Mouse (Mus musculus): ENCODE results near the gene Dph1. TPM values are rescaled to one million over a fixed set of nuclear protein-coding genes. Genes with fewer than 3 reads are reported as not detected.

Gene Dph1
- total RNA-seq, 1 experiment, result 32.8 TPM

DNA sequence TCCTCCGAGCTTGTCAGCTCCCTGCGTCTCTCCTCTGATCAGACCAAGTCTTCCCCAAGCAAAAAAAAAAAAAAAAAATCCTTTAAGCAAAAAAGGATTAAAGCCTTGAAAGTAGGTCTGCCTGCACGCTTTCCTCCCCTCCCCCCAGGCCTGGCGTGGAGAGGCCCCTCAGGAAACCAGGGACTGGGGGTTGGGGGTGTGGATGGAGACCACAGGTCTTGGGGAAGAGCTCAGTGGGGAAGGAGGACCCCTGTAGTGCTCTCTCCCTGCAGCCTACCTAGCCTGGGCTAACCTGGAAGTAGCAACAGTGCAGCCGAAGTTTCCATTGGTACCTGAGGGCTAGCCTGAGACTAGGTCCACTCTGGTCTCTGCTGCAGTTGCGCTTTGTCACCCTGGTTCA is 19.7 kb upstream of the Dph1 start:
- peaks cover 0 to 49% of the 10 kb centered on the region in 2 experiments; a peak in 2 of 4 replicates for H3K4me1 ChIP-seq (ENCODE audit: control insufficient read depth in 2 of 2, insufficient read depth in 2 of 2, low read length in 2 of 2, poor library complexity in 1 of 2)

DNA sequence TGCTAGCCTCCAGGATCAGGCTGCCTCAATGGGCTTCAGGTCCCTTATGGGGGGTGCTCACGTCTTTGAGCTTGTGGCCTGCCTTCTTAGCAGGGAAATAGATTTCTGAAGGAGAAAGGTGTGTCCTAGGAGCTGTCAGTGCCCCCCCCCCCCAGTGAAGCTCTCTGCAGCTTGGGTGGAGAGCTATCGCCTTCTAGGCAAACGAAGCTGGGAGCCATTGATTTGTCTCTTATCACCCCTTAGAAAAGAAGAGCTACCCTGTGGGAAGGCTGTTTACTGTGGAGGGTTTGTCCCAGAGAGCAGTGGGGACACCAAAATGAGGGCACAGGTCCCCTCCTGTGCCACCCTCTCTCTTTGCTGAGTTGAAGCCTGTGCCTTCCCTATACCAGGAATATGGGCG is 19.1 kb upstream of the Dph1 start:
- Histone ChIP-seq H3K27ac (ENCODE audit: insufficient read depth, low read depth, low read length, poor library complexity, severe bottlenecking) (no peak overlapping the region), H3K9me3 (ENCODE audit: control insufficient read depth, insufficient read depth, low read depth, low read length) (no peaks in the 10 kb centered on the region), H3K4me1 (ENCODE audit: control insufficient read depth in 2 of 2, insufficient read depth in 2 of 2, low read length in 2 of 2, poor library complexity in 1 of 2) (peaks cover 4 to 47% of the 10 kb centered on the region in 2 experiments; a peak in 3 of 4 replicates), H3K4me3 (ENCODE audit: insufficient read depth in 1 of 2, low read depth in 1 of 2, low read length in 2 of 2, poor library complexity in 1 of 2, severe bottlenecking in 1 of 2) (no peak overlapping the region), H3K9ac (ENCODE audit: insufficient read depth, low read depth, low read length, poor library complexity, severe bottlenecking) (no peak overlapping the region), H3K36me3 (ENCODE audit: control insufficient read depth, insufficient read depth, low read length, poor library complexity, severe bottlenecking) (no peaks in the 10 kb centered on the region)
- DNase-seq (ENCODE audit: low read depth, low spot score), result no peak
- TF ChIP-seq MAFK (IDR thresholded peaks at IDR 0.05; ENCODE audit: insufficient read depth, low read depth, low read length) (no peak), ZNF384 (IDR thresholded peaks at IDR 0.05; ENCODE audit: low read depth, low read length) (no peak), ZC3H11A (IDR thresholded peaks at IDR 0.05; ENCODE audit: borderline replicate concordance, low read depth, low read length) (no peak), HCFC1 (IDR thresholded peaks at IDR 0.05; ENCODE audit: borderline replicate concordance, insufficient read depth, low read length) (no peak), CHD2 (IDR thresholded peaks at IDR 0.05; ENCODE audit: low read depth, low read length) (no peak)
- in situ Hi-C loops (cut with MboI; ENCODE audit: low sequenced_read_pairs in 2 of 2, unreplicated experiment in 2 of 2), result no loop called here

More for the DNA sequence above, 19.7 kb upstream of the Dph1 start:
- DNase-seq (ENCODE audit: low read depth, low spot score), result no peak
- in situ Hi-C loops (cut with MboI; ENCODE audit: low sequenced_read_pairs in 2 of 2, unreplicated experiment in 2 of 2), result no loop called here
- Histone ChIP-seq H3K9me3 (ENCODE audit: control insufficient read depth, insufficient read depth, low read depth, low read length) (no peaks in the 10 kb centered on the region), H3K9ac (ENCODE audit: insufficient read depth, low read depth, low read length, poor library complexity, severe bottlenecking) (no peak overlapping the region), H3K36me3 (ENCODE audit: control insufficient read depth, insufficient read depth, low read length, poor library complexity, severe bottlenecking) (no peaks in the 10 kb centered on the region), H3K4me3 (ENCODE audit: insufficient read depth in 1 of 2, low read depth in 1 of 2, low read length in 2 of 2, poor library complexity in 1 of 2, severe bottlenecking in 1 of 2) (no peak overlapping the region), H3K27ac (ENCODE audit: insufficient read depth, low read depth, low read length, poor library complexity, severe bottlenecking) (no peak overlapping the region)
- TF ChIP-seq ZNF384 (IDR thresholded peaks at IDR 0.05; ENCODE audit: low read depth, low read length), result no peak
- TF ChIP-seq HCFC1 (IDR thresholded peaks at IDR 0.05; ENCODE audit: borderline replicate concordance, insufficient read depth, low read length), result no peak
- no peak for TF ChIP-seq CHD2 (IDR thresholded peaks at IDR 0.05; ENCODE audit: low read depth, low read length)
- TF ChIP-seq MAFK (IDR thresholded peaks at IDR 0.05; ENCODE audit: insufficient read depth, low read depth, low read length), result no peak
- TF ChIP-seq ZC3H11A (IDR thresholded peaks at IDR 0.05; ENCODE audit: borderline replicate concordance, low read depth, low read length), result no peak

DNA sequence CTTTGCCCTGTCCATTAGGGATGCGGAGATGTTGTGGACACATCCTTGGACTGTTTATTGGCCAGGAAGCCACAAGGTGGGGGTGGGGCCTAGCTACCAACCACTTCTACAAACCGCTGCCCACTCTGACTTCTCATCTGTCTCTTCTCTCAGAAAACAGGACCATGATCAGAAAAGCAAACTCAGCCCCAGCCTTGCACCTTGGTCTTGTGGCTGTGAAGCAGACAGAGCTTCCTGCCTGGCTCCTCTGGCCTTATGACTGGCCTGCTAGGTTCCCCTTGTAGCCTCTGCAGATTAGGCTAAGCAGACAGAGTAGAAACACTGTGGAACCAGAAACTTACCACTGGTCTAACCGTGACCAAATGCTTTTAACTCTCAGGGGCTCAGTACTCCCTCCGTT is 18.3 kb upstream of the Dph1 start:
- no peak overlapping the region for H3K4me3 ChIP-seq (ENCODE audit: insufficient read depth in 1 of 2, low read depth in 1 of 2, low read length in 2 of 2, poor library complexity in 1 of 2, severe bottlenecking in 1 of 2)
- TF ChIP-seq HCFC1 (IDR thresholded peaks at IDR 0.05; ENCODE audit: borderline replicate concordance, insufficient read depth, low read length), result no peak

DNA sequence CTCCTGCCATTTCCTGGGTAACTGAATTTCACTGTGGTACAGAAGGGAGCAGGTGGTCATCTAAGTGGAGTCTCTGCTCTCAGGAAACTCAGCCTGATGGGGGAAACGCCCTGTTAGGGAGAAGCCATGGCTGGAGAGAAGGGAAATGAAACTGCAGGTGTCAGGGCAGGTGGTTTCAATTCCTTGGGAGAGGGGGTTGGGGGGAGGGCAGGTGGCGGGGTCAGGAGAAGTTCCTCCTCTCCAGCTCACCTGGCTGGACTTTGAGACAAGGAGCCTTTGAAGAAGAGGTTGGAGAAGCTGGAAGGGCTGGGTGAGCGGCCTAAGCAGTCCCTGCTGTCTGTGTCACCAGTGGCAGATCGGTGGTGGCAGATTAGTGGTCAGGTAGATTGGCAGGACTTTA is 15.3 kb upstream of the Dph1 start:
- H3K9ac ChIP-seq (ENCODE audit: insufficient read depth, low read depth, low read length, poor library complexity, severe bottlenecking), result no peak overlapping the region
- peaks cover 4 to 39% of the 10 kb centered on the region in 2 experiments; a peak in 2 of 4 replicates for H3K4me1 ChIP-seq (ENCODE audit: control insufficient read depth in 2 of 2, insufficient read depth in 2 of 2, low read length in 2 of 2, poor library complexity in 1 of 2)
- no peak overlapping the region for H3K27ac ChIP-seq (ENCODE audit: insufficient read depth, low read depth, low read length, poor library complexity, severe bottlenecking)
- no peaks in the 10 kb centered on the region for H3K9me3 ChIP-seq (ENCODE audit: control insufficient read depth, insufficient read depth, low read depth, low read length)
- no peak for DNase-seq (ENCODE audit: low read depth, low spot score)
- no peaks in the 10 kb centered on the region for H3K36me3 ChIP-seq (ENCODE audit: control insufficient read depth, insufficient read depth, low read length, poor library complexity, severe bottlenecking)
- no peak overlapping the region for H3K4me3 ChIP-seq (ENCODE audit: insufficient read depth in 1 of 2, low read depth in 1 of 2, low read length in 2 of 2, poor library complexity in 1 of 2, severe bottlenecking in 1 of 2)
- TF ChIP-seq CHD2 (IDR thresholded peaks at IDR 0.05; ENCODE audit: low read depth, low read length) (no peak), HCFC1 (IDR thresholded peaks at IDR 0.05; ENCODE audit: borderline replicate concordance, insufficient read depth, low read length) (no peak), ZC3H11A (IDR thresholded peaks at IDR 0.05; ENCODE audit: borderline replicate concordance, low read depth, low read length) (no peak), ZNF384 (IDR thresholded peaks at IDR 0.05; ENCODE audit: low read depth, low read length) (no peak), MAFK (IDR thresholded peaks at IDR 0.05; ENCODE audit: insufficient read depth, low read depth, low read length) (no peak)
- in situ Hi-C loops (cut with MboI; ENCODE audit: low sequenced_read_pairs in 2 of 2, unreplicated experiment in 2 of 2), result no loop called here

More for the DNA sequence above, 18.3 kb upstream of the Dph1 start:
- Histone ChIP-seq H3K36me3 (ENCODE audit: control insufficient read depth, insufficient read depth, low read length, poor library complexity, severe bottlenecking) (no peaks in the 10 kb centered on the region), H3K27ac (ENCODE audit: insufficient read depth, low read depth, low read length, poor library complexity, severe bottlenecking) (no peak overlapping the region), H3K9me3 (ENCODE audit: control insufficient read depth, insufficient read depth, low read depth, low read length) (no peaks in the 10 kb centered on the region), H3K9ac (ENCODE audit: insufficient read depth, low read depth, low read length, poor library complexity, severe bottlenecking) (no peak overlapping the region), H3K4me1 (ENCODE audit: control insufficient read depth in 2 of 2, insufficient read depth in 2 of 2, low read length in 2 of 2, poor library complexity in 1 of 2) (peaks cover 4 to 48% of the 10 kb centered on the region in 2 experiments; a peak in 3 of 4 replicates)
- no peak for DNase-seq (ENCODE audit: low read depth, low spot score)
- in situ Hi-C loops (cut with MboI; ENCODE audit: low sequenced_read_pairs in 2 of 2, unreplicated experiment in 2 of 2), result no loop called here

DNA sequence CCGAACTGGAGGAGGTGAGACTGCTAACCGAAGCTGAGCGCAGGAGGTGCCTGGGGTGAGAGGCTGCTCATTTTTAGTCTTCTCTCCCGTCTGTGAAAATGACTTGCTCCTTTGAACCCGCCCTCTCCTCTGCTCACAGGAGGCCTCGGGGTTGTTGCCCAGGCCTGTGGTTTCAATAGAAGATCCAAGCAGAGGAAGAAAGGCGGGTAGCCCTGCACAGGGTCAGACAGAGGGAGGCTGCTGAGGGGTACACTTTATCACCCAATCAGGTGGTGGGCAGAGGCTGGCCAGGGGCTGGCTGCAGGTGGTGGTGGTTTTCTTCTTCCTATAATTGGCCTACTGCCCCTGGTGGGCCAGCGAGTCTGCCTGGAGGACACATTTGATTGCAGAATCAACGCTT is 13.4 kb upstream of the Dph1 start:
- DNase-seq (ENCODE audit: low read depth, low spot score), result no peak
- TF ChIP-seq ZNF384 (IDR thresholded peaks at IDR 0.05; ENCODE audit: low read depth, low read length) (no peak), MAFK (IDR thresholded peaks at IDR 0.05; ENCODE audit: insufficient read depth, low read depth, low read length) (no peak), ZC3H11A (IDR thresholded peaks at IDR 0.05; ENCODE audit: borderline replicate concordance, low read depth, low read length) (no peak), HCFC1 (IDR thresholded peaks at IDR 0.05; ENCODE audit: borderline replicate concordance, insufficient read depth, low read length) (no peak), CHD2 (IDR thresholded peaks at IDR 0.05; ENCODE audit: low read depth, low read length) (no peak)
- no peaks in the 10 kb centered on the region for H3K36me3 ChIP-seq (ENCODE audit: control insufficient read depth, insufficient read depth, low read length, poor library complexity, severe bottlenecking)
- H3K4me3 ChIP-seq (ENCODE audit: insufficient read depth in 1 of 2, low read depth in 1 of 2, low read length in 2 of 2, poor library complexity in 1 of 2, severe bottlenecking in 1 of 2), result no peak overlapping the region
- in situ Hi-C loops (cut with MboI; ENCODE audit: low sequenced_read_pairs in 2 of 2, unreplicated experiment in 2 of 2), result no loop called here
- no peaks in the 10 kb centered on the region for H3K9me3 ChIP-seq (ENCODE audit: control insufficient read depth, insufficient read depth, low read depth, low read length)
- peaks cover 4 to 32% of the 10 kb centered on the region in 2 experiments; a peak in 2 of 4 replicates for H3K4me1 ChIP-seq (ENCODE audit: control insufficient read depth in 2 of 2, insufficient read depth in 2 of 2, low read length in 2 of 2, poor library complexity in 1 of 2)
- H3K9ac ChIP-seq (ENCODE audit: insufficient read depth, low read depth, low read length, poor library complexity, severe bottlenecking), result no peak overlapping the region
- no peak overlapping the region for H3K27ac ChIP-seq (ENCODE audit: insufficient read depth, low read depth, low read length, poor library complexity, severe bottlenecking)

Data from ES-E14 (cell line).